Mouse (Mus musculus) 3134 (cell line): ENCODE results near the gene Xylt1.
A peak's percentile ranks its signal among the peaks of the same experiment; 100 is the strongest.

Experiments
- DNase-seq: peaks from one replicate; pipeline ENCODE4 v3.0.0-alpha.2; 2011; ENCODE audit warnings: low spot score; ENCODE audit not compliant: insufficient read length; ENCODE audit errors: extremely low read depth

The Xylt1 gene

DNA sequence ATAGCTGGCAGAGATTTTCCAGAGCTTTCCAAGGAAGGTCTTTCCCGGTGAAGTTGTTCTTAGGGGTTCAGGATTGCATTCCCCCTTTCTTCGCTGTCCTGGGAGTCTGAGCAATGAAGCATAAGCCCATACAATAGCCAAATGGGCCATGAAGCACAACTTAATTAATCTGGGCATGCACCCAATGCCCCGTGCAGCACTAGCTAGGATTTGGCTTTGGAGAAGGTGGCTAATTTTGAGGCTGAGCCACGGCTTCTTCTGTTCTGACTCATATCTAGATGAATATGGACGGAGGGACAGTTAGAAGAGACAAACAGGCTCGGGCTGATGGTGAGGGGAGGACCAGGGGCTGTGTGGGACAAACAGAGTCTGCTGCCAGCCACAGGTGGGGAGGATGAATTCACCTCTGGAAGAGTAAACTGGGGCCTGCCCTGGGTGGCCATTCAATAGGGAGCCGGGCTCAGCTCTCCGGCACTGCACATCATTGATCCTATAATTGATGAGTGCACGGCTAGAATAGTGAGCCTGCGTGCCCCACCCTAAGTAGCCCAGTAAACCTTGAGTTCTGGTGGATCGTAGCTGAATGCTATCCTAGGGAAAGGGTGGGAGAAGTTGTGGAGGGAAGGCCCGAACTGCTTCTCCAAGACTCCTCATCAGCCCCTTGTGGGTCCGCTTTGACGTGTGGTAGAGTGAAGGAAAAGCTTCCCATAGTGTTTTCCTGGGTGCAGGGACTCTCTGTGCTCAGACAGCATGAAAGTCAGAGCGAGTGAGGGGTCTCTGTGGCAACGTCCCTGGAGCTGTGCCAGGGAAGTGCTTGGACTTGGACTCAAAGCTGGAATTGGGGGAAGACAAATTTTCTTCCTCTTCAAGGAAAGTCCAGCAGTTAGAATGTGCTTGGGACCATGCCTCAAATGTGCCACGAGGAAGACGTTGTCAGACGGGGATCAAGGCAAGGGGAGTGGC lies 92.3 kb downstream of the Xylt1 start:
- DNase-seq, result no peak

DNA sequence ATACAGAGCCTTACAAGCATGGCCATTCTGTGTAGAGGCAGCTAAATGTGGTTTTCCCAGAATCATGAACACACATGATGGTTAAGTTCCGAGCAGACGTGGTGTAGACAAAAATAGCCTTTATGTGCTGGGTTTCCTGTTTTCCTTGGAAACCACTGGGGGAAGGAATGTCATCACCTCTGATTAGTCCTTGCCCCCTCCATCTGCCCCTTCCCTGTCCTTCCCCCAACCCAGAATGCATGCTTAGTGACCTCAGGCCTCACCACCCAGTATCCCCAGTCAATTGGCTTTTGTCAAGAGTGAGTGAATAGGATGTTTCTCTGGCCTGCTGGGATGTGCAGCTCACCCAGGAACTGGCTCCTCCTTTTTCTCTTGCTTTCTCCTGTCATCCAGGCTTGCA lies 93.5 kb downstream of the Xylt1 start:
- peak; percentile 52 for DNase-seq

DNA sequence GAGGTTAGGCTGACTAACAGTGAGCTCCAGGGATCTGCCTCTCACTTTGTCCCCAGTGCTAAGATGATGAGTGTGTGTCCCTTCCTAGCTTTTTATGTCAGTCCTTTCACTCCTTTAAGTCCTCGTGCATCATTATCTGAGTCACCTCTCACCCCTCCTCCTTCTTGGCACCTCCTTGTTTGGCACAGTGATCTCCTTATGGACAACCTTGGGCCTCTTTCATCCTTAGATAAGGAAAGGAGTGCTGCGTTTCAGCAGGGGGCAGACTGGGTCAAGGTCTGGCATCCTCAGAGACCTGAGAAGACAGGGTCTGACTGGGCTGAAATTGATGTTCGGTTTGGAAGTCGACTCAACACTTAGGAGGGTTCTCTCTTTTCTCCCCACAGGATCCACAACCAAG lies 94.3 kb downstream of the Xylt1 start:
- no peak for DNase-seq

DNA sequence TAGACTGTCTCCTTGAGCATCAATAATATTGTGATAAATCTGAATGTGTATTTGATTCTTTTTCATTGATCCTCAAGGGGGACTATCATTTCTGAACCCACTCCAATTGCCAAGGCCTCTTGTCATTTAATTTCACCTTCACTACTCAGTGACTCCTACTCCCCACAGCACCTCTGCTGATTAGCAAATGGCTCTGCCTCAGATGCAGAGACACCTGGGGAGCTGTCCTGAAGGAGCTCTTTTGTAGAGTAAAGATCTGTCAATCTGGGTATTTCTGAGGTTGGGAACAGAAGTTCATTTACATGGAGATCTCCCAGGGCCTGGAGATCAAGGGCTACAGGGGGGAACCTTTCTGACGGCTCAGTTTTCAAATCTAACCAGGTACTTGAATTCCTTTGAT lies 98.2 kb downstream of the Xylt1 start:
- DNase-seq, result no peak

DNA sequence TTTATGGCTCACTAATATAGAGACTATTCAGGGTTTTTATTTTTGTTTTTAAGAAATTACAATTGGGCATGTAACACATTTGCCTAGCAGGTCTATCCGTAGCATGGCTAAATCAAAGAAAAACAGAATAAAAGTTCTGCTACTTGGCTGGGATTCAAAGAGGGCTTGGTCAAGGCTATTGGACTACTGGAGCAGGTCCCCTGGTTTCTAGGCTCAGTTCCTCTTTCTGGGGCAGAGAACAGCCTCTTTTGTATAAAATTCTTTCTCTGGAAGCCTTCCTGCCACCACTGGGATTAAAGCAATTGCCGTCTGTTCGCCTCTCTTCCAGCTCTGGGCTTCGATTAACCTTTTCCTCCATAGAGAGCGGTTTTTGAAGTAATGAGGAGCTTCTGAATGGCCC lies 100.1 kb downstream of the Xylt1 start:
- DNase-seq, result no peak

DNA sequence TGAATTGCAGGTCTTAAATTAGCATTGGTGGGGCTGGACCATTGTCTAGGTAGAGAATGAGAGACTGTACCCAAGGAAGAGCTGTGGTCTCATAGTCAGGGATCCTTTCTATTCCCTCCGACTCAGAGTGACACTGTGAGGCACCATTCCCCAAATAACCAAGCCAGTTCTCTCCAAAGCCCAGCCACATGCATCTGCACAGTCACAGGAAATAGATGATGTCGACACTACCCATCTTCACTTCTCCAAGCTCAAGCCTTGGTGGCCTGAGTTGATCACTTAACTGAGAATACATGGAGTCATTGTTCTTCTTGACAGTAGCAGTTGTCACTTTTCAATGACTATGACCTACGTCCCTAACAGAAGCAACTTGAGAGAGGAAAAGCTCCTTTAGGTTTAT lies 100.6 kb downstream of the Xylt1 start:
- DNase-seq, result no peak

DNA sequence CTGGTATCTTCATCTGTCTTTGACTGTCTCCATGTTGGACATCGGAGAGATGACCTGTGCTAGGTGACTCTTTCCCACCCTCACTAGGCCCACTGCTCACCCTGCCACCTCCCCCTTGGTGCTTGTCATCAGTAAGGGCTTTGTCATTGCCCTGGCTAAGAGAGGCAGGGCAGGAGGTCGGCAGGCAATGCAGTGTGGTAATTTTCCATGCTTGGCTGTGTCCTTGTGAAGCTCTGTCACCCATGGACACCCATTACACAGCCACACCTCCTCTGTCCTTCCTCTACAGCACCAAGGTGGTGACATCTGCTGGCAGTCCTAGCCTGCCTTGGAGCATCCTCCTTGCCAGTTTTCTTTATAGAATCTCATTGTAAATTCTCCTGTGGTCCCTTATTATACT lies 101.9 kb downstream of the Xylt1 start:
- DNase-seq, result no peak

DNA sequence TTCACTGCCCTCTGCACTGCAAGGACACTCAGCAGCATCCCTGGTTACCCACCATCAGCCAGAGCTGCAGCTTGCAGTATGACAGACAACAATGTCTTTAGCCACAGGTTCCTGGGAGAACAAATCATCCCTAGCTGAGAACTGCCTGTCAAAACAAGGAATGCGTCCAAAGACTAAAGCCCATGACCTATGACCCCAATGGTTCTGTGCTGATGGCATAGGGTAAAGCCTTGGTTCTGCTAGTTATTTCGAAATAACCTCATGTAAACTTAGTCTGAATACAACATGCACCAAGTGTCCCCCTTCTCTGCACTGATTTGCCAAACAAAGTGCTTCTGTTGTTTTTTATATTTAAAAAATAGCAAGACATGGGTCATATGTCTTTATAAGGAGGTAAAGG lies 103.8 kb downstream of the Xylt1 start:
- no peak for DNase-seq

DNA sequence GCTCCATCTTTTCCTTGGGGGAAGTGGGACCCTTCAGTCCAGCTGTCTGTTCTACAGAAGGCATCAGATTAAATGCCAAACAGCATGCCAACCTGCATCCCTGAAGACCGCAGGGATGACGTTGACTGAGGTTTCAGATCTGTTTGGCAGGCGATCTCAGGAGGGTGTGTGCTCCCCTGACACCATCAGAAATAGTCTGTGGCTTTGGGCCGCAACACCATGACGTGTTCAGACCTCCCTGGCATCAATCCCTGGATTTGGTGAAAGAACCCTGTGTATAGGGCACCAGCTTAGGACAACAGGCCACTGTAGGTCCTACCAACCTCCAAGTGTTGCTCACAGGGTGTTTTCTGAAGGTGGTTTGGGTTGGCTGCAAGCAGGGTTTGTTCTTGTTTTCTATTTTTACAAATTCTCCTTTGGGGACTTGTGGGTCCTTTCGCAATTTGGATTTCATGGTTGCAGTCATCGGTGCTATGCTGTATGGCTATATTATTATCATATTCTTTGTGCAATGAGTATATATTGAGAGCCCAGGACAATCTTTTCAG lies 104.3 kb downstream of the Xylt1 start:
- peak; percentile 84 for DNase-seq

DNA sequence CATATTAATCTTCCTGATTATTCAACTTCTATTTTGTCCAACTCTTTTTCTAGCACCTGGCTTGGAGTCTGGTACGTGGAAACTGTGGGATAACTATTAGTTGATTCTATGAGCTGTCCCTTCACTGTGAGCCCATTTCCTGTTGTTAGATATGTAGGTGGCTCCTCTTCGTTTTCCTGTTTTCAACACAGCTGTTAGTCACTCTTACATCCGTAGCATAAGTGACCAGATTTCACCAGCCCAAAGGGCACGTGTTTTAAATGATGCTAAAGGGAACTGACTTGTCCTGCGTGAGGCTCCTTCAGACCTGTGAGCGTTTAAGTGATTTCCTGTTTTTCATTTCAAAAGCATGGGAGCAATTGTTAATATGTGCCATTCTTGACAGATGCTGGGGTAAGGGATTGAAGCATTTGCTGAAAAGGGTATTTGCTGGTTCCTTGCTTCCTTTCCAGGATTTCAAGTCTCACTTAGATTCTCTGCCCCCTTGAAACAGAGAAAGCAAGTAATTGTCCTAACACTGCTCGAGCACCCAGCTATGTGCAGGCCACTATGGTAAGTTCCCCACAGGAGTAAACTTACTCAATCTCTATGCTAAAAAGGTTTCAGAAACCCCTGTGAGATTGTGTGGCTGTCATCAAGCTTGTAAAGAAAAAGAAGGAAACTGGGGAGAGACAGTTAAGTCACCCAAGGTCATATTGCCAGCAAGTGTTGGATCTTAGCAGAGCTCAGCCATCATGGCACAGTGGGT lies 105.8 kb downstream of the Xylt1 start:
- DNase-seq, result peak; percentile 23

DNA sequence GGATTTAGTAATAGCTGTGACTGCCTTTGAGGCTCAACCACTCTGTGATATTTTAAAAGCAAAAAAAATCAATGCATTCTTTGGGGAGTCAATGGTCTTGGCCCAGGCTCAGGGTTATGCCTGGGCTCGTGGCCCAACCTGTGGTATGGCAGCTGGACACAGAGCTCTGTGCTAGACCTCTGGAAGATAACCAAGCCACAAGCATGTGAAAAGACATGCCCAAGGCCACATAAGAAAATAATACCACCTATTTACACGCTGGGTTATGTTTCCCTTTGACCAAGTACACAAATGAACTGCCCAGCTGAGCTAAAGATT lies 106.4 kb downstream of the Xylt1 start:
- peak; percentile 82 for DNase-seq

DNA sequence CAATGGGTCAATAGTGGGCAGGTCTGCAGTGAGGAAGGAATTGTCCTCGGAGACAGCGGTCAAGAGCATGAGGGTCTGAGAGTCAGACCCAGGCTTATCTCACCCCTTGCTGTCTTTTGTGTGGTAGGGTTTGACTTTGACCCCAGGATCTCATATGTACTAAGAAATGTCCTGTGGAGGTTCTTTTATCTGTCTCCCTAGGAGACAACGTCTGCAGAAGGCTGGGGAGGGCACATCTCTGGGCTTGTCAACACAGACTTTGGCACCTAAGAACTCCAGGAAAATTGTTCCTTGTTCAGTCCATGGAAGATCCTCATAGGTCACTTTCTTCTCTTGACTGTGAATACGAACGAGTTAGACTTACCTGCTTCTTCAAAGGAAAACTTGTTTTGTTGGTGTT lies 109.2 kb downstream of the Xylt1 start:
- DNase-seq, result no peak

DNA sequence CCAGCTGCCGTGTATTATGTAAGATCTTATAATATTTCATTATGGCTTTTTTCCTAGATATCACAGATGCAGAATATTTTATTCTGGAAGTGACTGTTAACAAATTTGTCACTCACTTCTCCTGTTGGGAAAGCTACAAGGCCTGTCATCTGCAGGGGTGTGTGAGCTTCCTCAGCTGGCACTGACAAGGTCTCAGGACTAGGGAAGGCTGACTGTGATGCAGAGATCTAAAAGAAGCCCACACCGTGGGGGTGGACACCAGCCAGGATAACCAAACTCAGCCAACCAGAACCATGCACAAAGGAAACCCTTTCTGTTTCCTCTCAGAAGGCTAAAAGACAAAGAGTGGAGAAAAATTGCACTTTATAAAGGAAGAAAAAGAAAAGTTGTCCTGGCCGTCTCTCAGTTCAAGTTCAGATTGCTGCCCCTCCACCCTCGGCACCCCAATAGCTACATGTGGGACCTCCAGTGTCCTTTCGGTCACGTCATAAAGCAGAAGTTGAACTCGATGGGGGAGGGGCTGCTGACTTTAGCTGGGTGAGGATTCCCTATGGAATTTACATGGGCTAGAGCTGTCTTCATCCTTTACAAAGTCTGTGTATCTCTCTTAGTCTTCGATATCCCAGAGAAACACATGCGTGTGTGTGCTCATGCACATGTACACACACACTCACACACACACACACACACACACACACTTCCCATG lies 109.9 kb downstream of the Xylt1 start:
- DNase-seq, result no peak

DNA sequence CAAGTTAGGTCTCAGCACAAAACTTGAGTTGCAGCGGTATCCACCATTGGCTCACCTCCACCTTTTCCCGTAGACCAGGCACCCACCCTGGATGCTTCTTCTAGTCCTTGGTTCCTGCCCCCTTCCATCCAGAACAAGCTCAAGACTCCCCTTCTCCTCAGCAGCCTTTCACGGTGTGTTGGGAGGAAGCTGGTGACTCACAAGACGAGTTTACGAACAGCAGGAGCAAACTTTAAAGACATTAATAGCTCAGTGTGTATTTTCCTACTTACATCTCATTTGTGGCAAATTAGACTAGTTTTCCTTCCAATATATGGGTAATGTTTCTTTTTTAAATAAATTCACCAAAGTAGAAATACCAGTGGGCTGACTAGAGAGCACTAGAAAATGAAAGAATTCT lies 110.7 kb downstream of the Xylt1 start:
- no peak for DNase-seq

DNA sequence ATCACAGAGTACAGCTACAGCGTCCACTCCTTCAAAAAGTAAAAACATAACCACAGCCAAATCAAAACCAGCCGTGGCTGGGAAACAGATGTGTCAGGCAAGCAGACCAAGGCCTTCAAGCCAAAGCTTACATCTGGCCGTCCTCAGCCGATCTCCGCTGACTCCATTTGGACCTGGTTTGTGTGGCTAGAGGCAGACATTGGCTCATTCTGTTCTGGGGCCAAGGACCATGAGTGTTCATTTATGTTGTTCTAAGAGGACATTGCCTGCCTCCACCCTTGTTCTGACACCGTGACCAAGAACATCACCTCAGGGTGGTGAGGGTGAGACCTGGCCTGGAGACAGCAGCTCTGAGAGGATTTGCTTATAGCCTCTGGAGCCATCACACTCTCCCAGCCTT lies 113.4 kb downstream of the Xylt1 start:
- DNase-seq, result no peak

DNA sequence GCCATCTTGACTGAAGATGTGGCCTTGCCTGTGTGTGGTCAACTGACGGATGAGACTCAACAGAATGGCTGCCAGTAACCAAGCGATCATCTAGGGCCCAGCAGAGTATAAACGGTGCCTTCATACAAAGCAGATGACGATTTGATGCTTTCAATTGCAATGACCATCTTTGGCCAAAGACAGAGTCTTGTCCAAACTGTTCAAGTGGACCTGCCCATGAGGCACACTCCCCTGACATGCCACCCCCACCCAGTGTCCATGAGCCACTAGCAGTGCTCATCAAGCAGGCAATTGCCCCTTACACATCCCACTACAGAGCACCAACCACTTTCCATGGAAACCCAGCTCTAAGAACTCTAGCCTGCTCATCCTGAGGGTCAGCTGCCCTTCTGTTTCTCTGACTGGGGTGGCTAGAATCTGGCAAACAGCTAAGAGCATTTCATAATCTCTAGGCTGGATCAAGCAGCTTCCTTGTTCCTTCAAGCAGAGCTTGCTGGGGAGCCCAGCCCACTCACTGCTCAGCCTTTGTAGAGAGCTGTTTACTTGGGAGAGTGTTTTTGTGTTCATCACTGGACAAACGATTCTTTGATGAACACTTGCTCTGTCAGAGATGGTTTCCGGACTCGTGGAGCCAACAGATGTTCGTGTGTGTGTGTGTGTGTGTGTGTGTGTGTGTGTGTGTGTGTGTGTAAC lies 114.0 kb downstream of the Xylt1 start:
- DNase-seq, result no peak

DNA sequence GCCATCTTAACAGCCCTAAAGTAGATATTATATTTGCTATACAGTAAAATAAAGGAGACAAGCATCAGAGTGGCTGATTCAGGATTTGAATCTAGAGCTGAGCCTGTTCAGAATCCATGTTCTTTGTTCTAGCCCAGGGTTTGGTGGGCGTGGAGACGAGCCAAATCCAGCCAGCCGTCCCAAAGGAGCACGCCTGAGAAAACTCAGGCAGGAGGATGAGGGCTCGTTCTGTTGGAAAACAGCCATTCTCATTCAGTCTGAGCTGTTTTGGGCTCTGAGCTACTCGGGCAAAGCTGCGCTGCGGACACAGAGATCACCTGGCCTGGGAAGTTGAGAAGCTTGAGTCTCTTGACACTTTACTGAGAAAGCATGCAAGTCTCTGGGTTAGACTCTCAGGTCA lies 115.0 kb downstream of the Xylt1 start:
- DNase-seq, result no peak

DNA sequence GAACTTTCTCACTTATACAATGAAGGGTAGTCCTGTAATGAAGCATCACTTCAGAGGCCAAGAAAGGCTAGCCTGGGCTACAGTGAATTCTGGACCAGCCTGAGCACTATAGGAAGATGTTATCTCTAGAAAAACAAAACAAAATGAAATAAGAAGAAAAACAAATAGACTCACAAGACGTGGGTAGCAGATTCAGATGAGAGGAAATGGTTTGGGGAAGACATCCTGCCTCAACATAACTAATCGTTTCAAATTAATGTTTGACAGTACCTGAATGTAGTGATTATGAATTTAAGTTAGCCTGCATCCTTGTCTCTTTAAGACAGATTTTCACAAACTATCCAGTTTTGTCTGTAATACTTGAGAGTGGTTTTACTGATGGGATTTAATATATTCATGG lies 117.4 kb downstream of the Xylt1 start:
- DNase-seq, result no peak

DNA sequence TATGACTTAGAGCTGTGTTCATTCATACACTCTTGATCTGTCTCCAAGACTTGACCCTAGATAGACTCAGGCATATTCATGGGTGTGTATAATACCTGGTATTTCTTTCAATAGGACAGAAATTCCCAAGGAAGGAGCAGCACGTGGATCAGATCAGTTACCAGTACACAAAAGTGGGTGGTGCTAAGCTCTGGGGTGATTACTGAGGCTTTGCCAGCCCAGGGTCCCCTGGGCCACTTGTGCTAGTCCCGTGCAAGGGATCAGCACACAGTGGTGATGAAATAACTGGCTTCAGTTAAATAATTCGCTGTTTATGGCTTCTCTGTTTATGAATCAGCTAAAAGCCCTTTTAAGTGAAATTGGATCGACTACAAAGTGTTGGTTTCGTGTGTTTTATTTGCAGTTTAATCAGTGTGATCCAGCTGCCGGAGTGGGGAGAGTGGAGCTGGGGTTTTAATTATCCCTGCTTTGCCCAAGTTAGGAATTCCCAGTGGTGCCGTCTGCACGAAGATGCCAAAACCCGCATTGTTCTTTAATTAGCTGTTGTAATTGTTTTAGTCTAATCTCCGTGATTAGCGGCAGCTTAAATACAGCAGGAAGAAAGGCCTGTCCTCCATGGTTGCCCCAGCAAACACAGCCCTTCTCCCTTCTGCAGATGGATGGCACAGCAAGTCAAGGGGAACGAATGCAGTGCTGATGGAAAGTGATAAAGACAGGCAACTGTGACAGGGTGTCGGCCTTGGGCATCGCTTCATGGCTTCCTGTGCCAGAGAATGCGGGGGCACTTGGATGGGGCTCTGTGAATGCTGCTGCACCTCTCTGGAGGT lies 120.8 kb downstream of the Xylt1 start:
- DNase-seq, result no peak

DNA sequence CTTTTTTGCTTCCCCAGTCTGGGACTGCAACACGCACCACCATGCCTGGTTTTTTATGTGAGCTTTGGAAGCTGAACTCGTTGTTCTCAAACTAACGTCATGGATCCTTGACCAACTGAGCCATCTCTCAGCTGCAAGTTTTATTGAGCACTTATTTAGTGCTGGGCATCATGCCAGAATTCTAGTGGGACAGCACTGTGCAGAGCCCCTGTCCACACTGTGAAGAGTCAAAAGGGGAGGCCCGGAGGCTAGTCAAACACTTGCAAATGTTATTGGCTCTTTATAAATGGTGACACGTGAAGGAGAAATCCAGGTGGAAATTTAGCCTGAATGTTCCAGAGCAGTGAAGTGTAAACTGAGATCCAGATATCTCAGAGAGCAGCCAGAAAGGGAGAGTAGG lies 121.6 kb downstream of the Xylt1 start:
- no peak for DNase-seq
